Comparison of ENCODE assay signal across 25 mouse cellular contexts in the genomic region with DNA sequence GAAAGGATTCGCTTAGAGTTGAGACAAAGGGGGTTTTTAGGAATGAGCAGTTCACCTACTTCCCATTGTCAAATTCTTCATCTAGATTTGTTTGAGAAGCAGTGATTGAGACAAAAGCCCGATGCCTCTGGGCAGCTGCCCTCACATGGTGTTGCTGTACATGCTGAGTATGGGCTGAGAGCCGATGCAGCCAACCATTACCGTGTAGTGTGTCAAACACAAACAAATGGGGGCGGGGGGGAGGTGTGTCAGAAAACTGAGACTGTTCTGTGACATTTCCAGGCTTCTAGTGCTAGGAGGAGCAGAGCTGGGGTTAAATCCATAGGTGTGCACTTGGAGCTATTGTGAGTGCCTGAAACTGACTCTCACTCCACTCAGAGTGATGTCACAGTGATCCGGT. TPM values are rescaled to one million over a fixed set of nuclear protein-coding genes. Genes with fewer than 3 reads are reported as not detected.
"Had no signal": no experiment of that assay in that cellular context is flagged by ENCODE, and none has a peak within 500 bp of the region (broad histone marks: within the 10 kb centered on the region; RNA-seq: fewer than 3 reads in every experiment).

No protein-coding gene starts in this region.

- ATAC-seq: hindbrain, postnatal 0 days; liver, embryonic 12.5 days had no signal

- H3K27ac ChIP-seq: gastrocnemius, adult 2 months; heart, adult 2 months; hindbrain, embryonic 10.5 days; hindbrain, embryonic 12.5 days; hindbrain, embryonic 14.5 days; hindbrain, postnatal 0 days; limb, embryonic 13.5 days; limb, embryonic 15.5 days; liver, embryonic 12.5 days; liver, embryonic 14.5 days had no signal

- H3K9me3 ChIP-seq: heart, embryonic 12.5 days; hindbrain, embryonic 10.5 days; hindbrain, embryonic 12.5 days; limb, embryonic 13.5 days; limb, embryonic 15.5 days; liver, embryonic 12.5 days had no signal

- H3K4me2 ChIP-seq: heart, embryonic 12.5 days; hindbrain, embryonic 12.5 days; hindbrain, embryonic 14.5 days; limb, embryonic 13.5 days; limb, embryonic 15.5 days; liver, embryonic 12.5 days had no signal

- H3K9ac ChIP-seq: heart, embryonic 12.5 days; hindbrain, embryonic 12.5 days; hindbrain, embryonic 14.5 days; limb, embryonic 13.5 days; limb, embryonic 15.5 days; liver, embryonic 12.5 days; liver, embryonic 14.5 days had no signal

- H3K4me3 ChIP-seq: gastrocnemius, adult 2 months; heart, adult 2 months; heart, embryonic 12.5 days; hindbrain, embryonic 10.5 days; hindbrain, embryonic 12.5 days; limb, embryonic 13.5 days; limb, embryonic 15.5 days; liver, embryonic 12.5 days had no signal

- H3K4me1 ChIP-seq: hindbrain, embryonic 10.5 days; hindbrain, embryonic 12.5 days; limb, embryonic 13.5 days; limb, embryonic 15.5 days; liver, embryonic 12.5 days had no signal

- H3K27me3 ChIP-seq: heart, embryonic 12.5 days; hindbrain, embryonic 12.5 days; limb, embryonic 13.5 days; limb, embryonic 15.5 days; liver, embryonic 12.5 days had no signal

- H3K36me3 ChIP-seq: heart, embryonic 12.5 days; hindbrain, embryonic 10.5 days; hindbrain, embryonic 12.5 days; limb, embryonic 13.5 days; limb, embryonic 15.5 days; liver, embryonic 12.5 days had no signal

- DNase-seq: gastrocnemius, adult 2 months; gastrocnemius, postnatal 10 days; gastrocnemius, postnatal 25 days; heart, adult 2 months; heart, postnatal 10 days; heart, postnatal 4 days; layer of hippocampus, adult 9-11 months; layer of hippocampus, postnatal 36 days; left cerebral cortex, postnatal 4 days; lung, adult 18-20 months had no signal

RNA-seq across cellular contexts. Expression of a gene that starts 55.5 kb away (rescaled TPM):
- polyA plus RNA-seq: heart, adult 2 months; heart, embryonic 14.5 days; hindbrain, embryonic 10.5 days; hindbrain, embryonic 12.5 days; hindbrain, embryonic 14.5 days; hindbrain, postnatal 0 days; intestine, embryonic 14.5 days; intestine, embryonic 16.5 days; large intestine, adult 2 months; liver, adult 2 months; liver, embryonic 12.5 days; liver, embryonic 14.5 days; liver, embryonic 16.5 days had no signal
